Mouse (Mus musculus): ENCODE data around the gene Fbxw8.

Fbxw8 gene

DNA sequence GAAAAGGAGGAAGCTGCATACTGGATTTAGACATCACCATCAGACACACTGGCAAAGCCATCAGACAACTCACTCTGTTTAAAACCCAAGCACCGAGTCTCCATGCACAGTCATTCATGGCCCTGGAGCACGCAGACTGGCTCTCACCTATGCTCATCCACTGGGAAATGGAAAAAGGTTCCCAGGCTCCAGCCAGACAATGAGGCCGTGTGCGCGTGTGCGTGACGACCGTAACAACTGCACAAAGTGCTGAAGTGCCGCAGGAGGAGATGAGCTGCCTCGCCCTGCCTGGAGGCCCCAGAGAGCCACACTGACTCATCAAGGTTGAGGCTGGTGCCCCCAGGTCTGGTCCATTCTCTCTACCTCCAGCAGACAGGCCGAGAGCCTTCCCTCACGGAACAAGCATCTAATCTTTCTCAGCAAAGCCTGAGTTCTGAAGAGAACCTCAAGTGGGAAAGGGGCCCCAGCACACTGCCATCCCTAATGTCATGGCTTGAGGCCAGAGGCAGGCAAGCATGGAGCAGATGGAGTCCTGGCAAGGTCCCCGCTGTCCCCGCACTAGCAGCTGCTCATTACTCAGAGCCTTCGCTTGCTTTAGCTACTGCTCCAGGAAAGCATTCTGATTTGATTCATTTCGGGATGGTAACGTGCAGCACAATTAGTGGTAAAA is 47.0 kb downstream of the Fbxw8 start:
- no peak for DNase-seq (ENCODE audit: low read depth)

DNA sequence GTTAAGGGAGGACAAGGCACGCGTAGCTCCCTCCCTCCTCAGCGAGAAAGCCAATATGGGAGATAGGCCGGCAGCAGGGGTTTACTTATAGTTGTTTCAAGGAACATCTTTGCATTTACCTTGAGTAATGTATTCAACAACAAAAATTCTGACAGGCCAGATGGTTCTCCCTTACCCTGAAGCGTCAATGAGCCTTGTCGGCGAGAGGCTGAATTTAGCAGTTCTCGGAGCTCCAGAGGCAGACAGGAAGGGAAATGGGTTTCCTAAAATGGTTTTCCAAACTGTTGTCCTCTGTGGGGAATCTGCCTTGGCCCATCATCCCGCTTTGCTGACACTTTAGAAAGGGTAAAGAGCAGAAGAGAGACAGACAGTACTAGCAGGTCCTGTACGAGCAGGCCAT is 48.6 kb downstream of the Fbxw8 start:
- no peak for DNase-seq (ENCODE audit: low read depth)

DNA sequence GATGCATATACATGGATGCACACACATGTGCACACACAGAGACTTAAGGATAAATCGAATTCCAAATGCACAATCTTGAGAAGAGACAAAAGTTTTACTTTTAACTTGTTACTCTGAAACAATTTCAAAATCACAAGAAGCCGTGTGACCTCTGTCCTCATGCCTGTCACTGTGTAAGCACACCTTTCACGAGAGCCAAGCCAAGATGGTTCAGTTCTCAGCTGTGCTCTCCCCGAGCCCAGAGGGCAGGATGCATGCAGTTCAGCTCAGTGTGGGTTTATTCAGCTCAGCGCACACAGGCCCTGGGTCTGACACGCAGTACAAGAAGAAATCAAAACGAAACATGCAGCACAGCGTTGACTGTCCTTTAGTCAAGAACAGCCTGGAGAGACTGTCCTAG is 49.7 kb downstream of the Fbxw8 start:
- DNase-seq (ENCODE audit: low read depth): no peak

DNA sequence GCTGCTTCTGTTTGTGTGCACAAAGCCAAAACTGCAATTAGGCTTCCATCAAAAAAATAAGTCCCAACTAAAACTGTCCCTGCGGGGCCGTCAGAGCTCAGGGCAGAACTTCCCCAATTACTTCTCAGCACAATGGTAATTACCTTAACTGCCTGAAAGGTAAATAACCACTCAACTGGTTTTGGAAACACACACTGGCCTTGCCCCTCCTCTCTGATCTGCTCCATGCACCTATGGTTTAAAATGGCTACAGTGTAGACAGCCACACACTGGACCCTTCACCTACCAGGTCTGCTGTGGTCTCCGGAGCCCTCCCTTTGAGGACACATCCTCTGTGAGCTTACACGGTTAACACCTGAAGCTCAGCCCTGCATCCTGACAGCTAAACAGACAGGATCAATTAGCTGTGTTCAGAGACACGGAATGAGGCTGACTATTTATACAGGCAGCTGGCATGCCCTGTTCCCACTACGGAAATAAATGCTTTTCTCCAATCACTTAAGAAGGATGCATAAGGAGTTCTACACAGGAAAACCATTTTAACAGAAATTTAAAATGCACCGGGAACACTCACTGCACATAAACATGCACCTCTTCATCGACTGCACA is 55.3 kb downstream of the Fbxw8 start:
- DNase-seq (ENCODE audit: low read depth): no peak

DNA sequence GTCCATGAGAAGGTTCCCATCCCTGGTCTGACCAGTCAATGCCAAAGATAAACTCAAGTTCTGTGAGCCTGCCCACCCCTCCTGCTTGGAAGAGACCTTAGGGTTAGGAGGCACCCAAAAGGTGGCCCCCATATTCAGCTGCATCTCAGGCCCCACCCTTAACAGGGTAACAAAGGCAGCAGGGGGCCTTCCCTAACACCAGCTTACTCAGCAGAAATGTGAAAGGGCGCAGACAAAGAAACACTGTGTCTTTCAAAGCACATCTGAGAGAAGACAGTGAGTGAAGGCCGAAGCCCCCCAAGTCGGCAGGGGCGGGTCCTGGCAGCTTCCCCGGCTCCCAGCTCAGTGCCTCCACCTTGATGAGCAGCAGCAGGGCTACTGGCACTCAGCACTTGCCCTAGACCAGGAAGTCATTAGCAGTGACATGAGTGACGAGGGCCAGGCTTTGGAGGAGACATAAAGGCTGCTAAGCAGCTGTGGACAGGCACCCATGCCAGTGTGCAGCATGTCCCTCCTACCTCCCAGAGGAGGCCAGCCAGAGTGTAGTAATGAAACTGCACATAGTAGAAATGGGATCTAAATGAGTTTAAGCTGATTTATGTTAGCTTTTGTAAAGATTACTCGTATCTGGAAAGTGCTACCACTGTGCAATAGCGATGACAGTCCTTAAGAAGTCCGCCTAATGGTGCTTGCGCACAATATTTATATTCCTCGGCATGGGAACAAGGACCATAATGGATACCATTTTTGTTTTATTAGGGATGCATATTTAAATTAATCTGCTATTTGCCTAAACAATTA is 56.0 kb downstream of the Fbxw8 start:
- no peak for DNase-seq (ENCODE audit: low read depth)

DNA sequence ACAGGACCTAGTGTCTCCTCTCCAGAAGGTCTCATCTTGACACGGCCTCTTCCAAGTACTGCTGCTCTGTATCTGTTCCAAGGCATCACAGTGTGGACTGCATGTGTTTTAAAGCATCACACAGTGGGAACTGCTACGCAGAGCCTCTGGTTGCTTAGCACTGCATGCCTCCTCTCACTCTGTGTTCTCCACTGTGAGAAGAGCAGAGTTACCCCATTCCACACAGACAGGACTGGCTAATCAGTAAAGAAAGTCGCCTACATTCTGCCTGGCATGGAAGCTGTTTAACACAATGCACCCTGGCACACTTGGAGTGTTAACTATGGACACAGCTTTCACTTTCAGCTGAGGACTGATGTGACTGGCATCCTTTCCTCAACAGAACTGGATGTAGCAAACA is 58.9 kb downstream of the Fbxw8 start:
- no peak for DNase-seq (ENCODE audit: low read depth)

DNA sequence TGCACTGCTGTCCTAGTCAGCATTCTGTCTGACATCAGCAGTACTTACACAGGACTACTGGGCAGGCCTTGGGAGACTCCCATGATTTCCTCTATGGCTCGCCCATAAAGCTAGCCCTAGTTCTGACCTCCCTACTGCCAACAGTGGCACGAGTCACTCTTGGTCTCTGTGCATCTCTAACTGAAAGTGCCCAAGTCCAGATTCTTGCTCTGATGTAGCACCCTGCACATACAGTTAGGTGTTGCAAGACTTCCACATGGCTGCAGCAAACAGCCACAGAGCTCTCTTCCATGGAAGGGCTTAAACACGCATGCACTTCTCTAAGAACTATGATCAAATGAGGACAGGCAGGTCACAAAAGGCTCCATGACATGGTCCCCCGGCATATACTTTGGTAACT is 59.4 kb downstream of the Fbxw8 start:
- DNase-seq (ENCODE audit: low read depth): no peak

DNA sequence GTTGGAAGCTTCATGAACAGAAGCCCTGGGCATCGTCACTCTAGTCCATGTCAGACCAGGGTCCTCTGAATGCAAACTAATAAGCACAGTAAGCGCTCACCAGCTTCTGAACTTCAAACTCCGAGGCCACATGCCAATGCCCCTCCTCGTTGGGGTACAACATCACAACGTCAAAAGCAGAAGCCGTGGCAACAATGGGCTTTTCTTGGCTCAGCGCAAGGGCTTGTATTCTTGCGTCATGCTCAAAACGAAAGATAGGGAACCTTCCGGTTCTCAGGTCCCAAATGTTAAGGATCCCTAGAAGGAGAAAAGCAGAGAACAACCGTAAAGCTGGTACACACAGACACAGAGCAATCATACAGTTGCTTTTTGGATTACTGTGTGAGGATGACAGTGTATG is 59.8 kb downstream of the Fbxw8 start:
- DNase-seq (ENCODE audit: low read depth): no peak

DNA sequence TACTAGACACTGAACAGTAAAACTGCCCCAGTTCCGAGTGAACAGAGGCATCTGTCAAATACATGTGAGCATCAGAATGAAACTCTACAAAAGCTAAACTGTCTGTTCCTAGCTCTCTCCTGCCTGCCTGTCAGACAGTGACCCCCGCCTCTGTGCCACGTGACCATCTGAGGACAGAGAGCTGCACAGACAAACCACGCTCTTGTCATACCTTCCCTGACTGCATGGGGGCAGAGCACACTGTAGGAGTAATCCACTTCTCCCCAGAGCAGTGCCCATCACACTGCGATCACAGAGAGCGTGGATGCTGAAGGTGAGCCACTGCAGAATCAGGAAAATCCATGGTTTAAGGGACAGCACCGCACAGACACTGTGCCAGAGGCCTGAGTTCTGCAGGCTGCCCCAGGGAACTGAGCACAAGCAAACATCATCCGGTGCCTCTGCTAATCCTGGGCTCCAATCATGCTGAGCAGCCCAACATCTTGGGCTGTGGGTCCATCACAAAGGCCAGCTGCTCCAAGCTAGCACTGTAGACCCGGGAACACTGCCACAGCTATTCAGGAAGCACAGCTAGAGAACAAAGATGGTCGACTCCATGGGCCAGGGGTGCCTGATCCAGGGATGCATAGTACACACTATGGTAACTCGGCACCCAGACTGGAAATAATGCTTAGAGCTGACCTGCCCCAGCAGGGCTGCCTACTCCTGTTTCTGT is 61.8 kb downstream of the Fbxw8 start:
- DNase-seq (ENCODE audit: low read depth): no peak

DNA sequence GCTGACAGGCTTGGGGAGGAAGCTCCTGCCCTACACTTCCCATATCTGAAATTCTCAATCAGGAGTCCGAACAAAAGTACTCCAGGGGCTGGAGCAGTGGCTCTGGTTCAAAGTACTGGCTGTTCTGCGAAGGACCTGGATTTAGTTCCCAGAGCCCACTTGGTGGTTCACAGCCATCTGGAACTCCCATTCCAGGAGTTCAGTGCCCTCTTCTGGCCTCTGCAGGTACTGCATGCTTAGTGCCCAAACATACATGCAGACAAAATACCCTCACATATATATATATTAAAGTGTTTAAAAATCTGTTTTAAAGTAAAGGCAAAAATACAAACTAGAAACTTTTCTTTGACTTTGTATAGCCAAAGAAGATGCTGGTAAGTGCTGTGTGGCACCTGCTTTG is 64.4 kb downstream of the Fbxw8 start:
- peak; percentile 73 for DNase-seq (ENCODE audit: low read depth)

DNA sequence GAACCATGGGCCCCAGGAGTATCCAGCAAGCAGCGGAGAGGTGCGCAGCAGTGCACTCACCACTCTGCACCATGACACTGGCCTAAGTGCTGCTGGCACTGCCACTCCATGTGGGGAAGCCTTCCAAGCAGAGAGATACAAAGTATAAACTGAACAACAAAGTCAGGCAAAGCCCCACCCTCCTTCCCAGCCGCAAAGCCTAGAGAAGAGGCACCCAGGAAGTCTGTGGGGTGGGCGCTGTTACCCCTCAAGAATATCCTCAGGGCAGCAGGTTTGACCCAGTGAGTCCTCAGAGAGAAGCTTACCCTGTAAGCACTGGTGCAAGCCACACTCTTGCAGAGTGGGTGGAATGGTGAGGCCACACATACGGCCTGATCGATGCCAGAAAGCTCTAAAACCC is 65.2 kb downstream of the Fbxw8 start:
- DNase-seq (ENCODE audit: low read depth): no peak

DNA sequence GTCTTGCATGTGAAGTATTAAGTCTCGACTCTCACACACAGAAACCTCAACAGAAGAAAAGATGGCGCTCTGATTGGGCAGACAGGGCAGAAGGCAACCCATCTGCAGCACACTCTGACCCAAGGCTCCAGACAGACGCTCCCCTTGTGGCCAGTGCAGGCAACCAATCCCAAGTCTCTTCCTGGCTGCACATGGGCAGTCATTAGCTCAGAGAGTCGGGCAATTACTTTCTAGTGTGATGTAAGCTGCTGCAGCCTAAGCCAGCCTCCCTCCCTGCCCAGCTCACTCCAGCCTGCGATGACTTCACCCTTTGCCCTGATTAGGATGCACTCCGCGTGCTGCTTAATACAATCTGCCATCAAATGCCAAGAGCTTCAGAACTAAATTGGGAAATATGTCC is 66.2 kb downstream of the Fbxw8 start:
- no peak for DNase-seq (ENCODE audit: low read depth)

DNA sequence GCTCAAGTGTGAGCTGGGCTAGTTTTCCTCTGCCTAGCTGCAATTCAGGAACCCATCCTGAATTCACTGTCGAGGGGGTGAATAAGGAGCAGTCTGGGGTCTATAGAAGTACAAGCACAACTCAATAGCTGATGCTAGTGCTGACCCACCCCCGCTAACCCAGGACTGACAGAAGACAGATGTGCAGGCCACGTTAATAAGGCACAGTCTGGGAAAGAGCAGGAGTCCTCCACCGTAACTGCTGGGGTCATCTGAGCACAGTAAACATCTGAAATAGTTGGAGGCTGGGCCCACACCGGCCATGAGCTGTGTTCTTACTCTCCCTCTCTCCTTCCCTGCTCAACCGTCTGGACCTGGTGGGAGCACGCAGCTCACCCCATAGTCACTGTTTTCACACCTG is 68.3 kb downstream of the Fbxw8 start:
- DNase-seq (ENCODE audit: low read depth): no peak

DNA sequence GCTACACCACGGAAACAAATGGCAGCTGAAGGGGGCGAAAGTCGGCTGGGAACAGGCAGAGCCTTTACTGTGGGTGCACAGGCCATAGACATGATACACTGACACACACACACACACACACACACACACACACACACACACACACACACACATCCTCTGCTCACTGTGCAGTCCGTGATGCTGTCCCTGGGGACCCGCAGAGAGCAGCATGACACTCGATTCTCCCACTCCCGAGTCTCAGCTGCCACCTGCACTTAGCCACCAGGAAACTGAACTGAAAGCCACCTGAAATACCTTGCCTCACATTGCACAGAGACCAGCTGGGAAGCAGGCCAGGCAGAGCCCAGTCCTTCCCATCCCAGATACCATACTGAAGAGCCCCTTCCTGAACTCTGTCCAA is 70.0 kb downstream of the Fbxw8 start:
- peak; percentile 47 for DNase-seq (ENCODE audit: low read depth)

DNA sequence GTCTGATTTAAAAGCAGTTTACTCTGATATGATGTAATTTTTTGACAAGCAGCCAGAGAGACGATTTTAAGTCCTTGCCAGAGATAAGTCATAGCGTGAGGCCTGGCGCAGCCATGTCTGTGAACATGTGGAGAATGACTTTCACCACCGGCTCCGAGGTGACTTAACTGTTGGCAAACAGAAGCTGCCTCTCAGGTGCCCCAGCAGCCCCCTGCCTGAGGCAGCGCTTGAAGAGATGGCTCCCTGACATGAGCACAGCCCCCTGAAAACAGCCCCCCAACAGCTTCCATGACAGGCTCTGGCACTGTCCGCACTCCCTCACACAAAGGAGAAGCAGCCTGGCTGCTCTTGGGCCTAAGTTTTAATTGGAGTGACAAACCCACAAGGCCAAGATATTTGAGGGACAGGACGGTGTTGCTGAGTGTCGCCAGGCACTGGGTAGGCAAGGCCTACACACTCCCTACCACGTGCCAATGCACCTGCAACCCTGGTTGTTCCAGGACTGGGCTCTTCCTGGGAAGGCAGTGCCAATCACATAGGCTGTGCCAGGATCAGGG is 71.0 kb downstream of the Fbxw8 start:
- no peak for DNase-seq (ENCODE audit: low read depth)

DNA sequence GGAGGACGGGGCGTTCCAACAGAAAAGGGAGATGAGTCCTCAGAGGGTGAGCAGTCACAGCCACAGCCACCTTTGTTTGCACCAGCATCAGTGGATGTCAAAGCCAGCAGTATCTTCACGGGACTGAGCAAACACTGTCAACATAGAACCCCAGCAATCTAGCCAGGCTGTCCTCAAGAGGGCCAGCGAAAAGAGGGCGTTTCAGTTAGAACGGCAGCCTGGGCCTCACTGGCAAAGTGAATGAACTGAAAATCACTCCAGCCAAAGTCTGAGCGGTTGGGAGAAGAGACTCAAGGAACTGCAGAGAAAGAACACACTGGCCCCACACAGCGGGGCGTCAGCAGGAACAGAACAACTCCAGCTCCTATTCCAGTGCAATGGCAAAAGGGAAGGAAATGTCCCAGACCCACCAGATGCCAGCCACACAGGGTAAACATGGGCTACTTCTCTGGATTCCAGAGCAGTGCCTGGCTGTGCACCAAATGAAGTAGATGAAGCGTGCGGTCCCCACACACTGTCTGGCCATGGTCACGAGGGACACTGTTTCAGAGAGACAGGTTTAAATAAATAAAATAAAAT is 72.1 kb downstream of the Fbxw8 start:
- no peak for DNase-seq (ENCODE audit: low read depth)

DNA sequence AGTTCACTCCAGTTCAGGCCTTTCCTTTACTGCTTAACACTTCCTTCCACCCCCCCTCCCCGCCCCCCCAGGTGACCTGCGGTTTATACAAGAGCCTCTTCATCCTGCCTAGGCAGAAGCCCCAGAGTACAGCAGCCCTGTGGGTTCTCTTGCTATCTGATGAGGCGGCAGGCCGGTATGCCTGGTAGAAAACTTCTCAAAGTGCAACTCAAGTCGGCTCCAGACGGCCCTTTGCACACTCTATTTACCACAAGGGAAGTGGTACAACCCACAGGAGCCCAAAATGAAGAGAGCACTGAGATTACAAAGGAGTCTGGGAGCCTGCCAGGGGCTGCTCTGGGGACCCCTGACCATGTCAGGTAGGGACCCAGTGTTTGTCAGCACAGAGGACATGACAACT is 73.3 kb downstream of the Fbxw8 start:
- DNase-seq (ENCODE audit: low read depth): peak; percentile 89

DNA sequence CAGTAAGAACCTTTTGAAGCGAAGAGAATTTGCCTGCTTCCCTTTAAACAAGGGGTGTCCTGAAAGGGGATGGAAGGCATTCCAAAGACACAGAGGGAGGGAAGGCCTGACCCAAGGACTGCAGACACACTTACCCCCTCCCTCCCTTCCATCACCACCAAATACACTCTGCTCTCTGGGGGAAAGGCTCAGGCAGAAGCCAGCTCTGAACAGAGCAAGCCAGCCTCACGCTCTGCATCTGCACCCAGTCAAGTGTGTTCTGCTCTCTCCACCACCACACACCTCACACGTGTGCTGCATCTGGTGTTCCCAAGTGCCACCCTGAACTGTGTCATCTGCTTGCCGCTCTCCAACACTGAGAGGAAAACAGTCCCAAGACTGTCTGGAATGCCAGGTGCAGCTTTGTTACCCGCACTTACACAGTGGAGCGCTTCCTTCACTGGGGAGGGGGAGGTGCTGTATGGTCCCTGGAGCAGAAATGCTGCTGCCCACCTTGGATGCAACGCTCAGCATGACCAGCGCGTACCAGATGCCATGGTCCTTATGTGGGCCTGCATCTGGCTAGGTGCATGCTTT is 73.8 kb downstream of the Fbxw8 start:
- DNase-seq (ENCODE audit: low read depth): no peak

DNA sequence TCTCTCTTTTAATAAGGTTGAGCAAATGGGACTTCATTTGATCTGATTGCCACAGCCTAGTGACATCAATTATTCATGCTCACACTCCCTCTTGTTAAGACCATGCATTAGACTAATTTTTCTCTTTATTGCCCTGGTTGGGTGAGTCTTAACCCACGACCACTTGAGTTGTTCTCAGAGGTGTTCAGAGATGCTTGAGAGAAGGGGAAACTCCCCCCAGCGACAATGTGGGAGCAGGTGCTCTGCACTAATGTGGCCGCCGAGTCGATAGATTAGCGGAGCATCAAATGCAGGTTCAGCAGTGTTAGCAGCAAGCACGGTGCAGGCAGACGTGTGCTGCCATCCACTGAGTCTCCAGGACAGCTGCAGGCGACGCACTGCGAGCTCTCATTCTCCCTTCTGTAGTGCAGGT is 75.4 kb downstream of the Fbxw8 start:
- DNase-seq (ENCODE audit: low read depth): no peak

DNA sequence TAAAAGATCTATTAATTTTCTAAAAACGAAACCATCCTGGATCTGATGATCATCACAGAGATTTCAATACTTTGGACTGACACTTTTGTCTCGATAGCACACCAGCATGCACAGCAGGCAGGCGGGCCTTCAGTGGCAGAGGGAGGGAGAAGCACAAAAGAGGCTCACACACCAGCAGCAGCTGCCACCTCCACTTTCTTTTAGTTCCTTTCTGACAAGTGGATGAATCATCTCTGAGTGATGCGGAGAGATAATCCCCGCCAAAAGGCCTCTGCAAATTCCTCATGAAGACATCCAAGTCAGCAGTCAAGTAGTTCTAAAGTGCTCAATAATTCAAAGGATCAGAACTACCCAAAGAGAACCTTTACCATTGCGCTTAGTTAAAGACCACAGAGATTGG is 75.9 kb downstream of the Fbxw8 start:
- no peak for DNase-seq (ENCODE audit: low read depth)

DNA sequence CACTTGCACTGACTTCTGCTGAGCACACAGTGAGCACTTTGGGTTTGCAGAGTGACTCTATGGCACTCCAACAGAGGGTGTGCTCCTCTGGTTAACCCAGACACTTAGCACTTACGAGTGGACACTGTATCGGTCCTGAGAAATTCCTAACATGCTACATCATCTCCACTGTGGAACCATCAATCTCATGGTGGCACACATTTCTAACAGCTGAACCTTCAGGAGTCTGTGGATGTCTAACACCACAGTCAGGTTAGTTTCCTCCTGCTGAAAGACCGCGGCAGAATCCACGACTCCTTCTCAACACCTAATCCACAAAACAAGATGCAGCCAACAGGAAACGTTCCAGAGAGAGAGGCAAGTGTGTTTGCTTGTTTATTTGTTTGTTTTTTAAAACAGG is 76.7 kb downstream of the Fbxw8 start:
- no peak for DNase-seq (ENCODE audit: low read depth)

Measured in naive thymus-derived CD4-positive, alpha-beta T cell, adult 2 months (primary cell).